Mouse (Mus musculus) layer of hippocampus, postnatal 10 days (tissue): ENCODE measurements around the gene Gtf2h1. TPM values are rescaled to one million over a fixed set of nuclear protein-coding genes. Genes with fewer than 3 reads are reported as not detected.

Experiments used
- DNase-seq, 2 experiments: peaks; one replicate each; pipeline ENCODE4 v3.0.0; 2021; ENCODE audit warnings: low spot score in 2 of 2
- total RNA-seq, 2 experiments: library from RNA; stranded (reverse); gene quantifications; 2 replicates each; pipeline ENCODE4 v1.2.3; 2021

Gene Gtf2h1
- total RNA-seq, 2 experiments from 2014 or later = 32.9 to 38.1 TPM

DNA sequence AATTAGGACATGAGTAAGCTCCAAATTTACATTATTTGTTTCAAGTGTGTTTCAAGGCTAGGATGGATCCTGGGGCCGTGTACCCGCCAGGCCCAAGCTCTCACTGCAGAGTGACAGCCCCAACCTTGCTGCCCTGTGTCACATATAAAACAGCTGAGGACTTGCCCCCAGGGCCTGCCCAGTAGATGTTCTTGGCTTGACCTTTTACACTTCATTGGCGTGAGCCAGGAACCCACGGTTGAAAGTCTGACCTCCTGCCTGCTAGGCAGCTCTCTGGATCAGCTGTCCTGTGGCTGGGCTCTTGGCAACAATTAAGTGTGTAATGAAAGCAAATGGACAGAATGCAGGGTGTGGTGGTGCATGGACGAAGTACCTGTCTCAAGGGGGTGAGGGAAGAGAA is 53.4 kb downstream of the Gtf2h1 start:
- no peak for DNase-seq

DNA sequence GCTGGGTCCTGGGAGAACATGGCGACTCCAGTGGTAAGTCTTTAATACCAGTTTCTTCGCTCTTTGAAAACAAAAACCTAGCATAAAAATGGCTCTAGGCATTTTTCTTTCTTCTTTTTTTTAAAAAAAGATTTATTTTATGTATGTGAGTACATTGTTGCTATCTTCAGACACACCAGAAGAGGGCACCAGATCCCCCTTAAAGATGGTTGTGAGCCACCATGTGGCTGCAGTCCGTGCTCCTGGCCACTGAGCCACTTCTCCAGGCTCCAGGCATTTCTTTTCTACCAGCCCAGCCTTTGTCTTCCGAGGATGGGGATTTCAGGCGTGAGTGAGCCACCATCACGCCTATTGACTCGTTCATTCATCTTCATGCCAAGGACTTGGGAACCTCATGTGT is 55.1 kb downstream of the Gtf2h1 start:
- no peak for DNase-seq

DNA sequence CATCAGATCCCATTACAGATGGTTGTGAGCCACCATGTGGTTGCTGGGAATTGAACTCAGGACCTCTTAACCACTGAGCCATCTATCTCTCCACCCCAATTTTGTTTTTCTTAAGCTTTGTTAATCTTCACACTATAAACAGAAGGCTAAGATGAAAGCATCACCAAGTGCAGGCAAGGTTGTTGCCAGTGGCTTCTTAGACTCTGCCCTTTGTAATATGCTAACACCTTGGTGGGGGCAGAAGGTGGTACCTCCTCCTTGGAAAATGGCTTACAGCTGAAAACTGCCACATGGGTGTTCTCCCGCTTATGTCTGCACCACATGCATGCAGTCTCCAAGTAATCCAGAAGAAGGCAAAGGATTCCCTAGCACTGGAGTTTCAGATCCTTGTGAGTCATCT is 56.8 kb downstream of the Gtf2h1 start:
- DNase-seq = no peak

DNA sequence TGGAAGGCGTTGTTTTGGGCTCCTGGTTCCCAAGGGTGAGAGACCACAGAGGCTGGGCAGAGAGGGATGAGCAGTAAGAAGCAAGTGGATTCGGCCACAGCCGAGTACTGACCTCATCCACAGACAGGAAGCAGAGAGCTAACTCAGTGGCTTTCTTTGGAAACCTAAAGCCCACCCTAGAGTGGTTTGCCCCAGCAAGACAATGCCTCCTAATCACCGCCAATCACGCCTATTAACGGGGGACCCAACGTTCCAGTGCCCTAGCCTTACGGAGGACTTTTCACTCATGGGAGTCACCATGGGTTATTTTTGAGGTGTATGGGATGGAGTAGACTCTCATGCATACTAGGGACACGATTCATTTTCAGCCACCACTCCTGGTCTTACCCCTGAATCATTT is 57.5 kb downstream of the Gtf2h1 start:
- DNase-seq = no peak

DNA sequence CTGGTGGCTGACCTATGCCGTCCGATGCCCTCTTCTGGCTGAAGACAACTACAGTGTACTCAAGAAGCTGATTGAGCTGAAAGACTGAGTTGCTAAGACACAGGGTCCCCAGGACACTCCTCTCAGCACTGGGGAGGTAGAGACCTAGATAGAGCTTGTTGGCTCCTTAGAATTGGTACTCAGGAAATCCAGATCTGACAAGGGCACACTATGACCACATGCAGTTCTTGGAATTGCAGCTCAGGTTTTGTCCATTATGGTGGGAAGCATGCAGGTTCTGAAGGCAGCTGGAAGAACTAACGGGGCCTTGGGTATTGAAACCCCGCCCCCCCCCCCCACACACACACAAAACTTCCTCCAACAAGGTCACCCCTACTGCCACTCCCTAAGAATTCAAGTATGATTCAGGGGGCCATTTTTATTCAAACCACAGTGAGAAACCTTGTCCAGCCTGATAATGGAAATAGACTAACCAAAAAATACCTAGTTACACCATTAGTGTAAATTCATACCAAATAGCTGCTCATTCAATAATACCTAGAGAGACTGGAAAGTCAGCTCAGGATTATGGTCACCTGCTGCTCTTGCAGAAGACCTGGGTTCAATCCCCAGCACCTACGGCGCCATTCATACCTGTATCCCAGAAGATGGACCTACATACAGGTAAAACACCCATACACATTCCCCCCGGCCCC is 60.1 kb downstream of the Gtf2h1 start:
- DNase-seq = no peak

DNA sequence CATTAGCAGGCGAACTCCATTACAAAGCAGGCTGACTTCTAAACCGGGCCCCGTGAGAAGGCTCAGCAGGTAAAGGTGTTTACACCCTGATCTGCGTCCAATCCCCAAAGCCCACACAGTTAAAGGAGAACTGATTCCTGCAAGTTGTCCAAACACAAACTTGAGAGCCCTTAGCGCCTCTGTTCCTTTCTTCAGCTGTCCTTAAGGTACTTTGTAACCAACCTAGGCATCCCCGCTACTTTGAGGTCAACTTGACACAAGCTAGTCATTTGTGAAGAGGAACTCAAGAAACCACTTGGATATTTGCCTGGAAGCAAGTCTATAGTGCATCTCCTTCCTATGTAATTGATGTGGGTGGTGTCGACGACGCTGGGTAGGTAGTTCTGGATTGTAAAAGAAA is 61.5 kb downstream of the Gtf2h1 start:
- DNase-seq = no peak

DNA sequence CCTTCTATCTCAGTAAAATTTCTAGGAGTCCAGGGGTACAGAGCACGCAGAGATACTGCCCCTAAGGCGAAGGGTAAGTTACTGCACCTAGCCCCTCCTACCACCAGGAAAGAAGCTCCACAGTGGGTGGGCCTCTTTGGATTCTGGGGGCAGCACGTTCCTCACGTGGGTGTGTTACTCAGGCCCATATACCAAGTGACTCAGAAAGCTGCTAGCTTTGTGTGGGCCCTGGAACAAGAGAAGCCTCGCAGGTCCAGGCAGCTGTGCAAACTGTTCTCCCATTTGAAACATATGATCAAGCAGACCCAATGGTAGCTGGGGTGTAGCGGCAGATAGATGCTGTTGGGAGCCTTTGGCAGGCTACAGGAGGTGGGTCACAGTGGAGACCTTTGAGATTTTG is 63.1 kb downstream of the Gtf2h1 start:
- no peak for DNase-seq

DNA sequence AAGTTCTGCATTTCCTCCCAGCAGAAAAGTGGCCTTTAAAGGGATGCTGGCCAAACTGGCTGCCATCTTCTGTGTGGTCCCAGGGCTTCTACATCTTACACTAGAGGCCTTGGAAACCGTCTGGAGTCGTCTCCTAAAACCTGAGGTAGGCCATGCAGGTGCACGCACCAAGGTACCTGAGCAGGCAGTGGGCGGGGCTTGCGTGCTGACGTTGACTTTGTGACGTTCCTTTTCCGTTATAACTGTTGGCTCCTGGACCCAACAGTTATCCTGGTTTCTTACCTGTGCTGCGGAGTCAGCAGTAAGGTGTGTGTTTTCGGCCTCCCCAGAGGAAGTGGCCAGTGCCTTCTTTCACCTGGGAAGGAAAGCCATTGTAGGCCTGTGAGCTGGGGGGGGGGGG is 65.1 kb downstream of the Gtf2h1 start, which contains the start of gene Ldhc:
TSS of gene Ldhc (plus strand) at position 208 of the 400 bp plus-strand sequence.
- no peak for DNase-seq

DNA sequence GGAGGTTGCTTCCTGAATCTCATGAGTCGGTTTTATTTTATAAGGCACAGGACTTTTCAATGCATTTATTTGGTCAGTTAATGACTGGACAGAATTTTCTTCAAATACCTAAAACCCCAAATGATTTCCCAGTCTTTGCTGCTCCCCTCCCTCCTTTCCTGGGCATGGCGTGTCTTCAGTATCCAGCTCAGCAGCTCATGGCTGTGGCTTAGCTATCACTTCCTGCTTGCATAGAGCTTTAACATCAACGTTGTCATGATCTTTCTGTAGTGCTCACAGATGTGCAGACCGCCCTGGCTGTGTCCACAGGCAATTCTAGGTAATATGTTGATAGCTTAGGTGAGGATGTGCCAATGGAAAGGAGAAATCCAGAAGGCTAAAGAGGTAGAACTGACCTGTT is 76.1 kb downstream of the Gtf2h1 start:
- no peak for DNase-seq

Other genes starting within 250 kb of the Gtf2h1 start
- gene Sergef, start 156.3 kb upstream of the Gtf2h1 start, total RNA-seq = 10 to 100 TPM; 50.5 to 55.9 TPM
- under 1 TPM; 0.50 to 0.56 TPM for gene Tph1, start 123.6 kb upstream of the Gtf2h1 start, total RNA-seq
- 10 to 100 TPM; 10.3 to 10.5 TPM for gene Saal1, start 85.4 kb upstream of the Gtf2h1 start, total RNA-seq
- gene Saa3, start 80.4 kb upstream of the Gtf2h1 start, total RNA-seq = under 1 TPM in 1 of 2 experiments, not detected in 1; 0.16 TPM
- gene Saa4, start 63.5 kb upstream of the Gtf2h1 start, total RNA-seq = not detected
- not detected for gene Saa1, start 53.1 kb upstream of the Gtf2h1 start, total RNA-seq
- not detected for gene Saa2, start 44.3 kb upstream of the Gtf2h1 start, total RNA-seq
- 10 to 100 TPM; 15.4 to 21.7 TPM for gene Hps5, start within 50 bp of the Gtf2h1 start, total RNA-seq
- 100 to 1,000 TPM; 430 to 445 TPM for gene Ldha, start 45.4 kb downstream of the Gtf2h1 start, total RNA-seq
- gene Ldhc, start 65.1 kb downstream of the Gtf2h1 start, total RNA-seq = not detected
- gene Tsg101, start 123.9 kb downstream of the Gtf2h1 start, total RNA-seq = 100 to 1,000 TPM in 1 of 2 experiments, 10 to 100 TPM in 1; 99.9 to 104 TPM
- 10 to 100 TPM; 11.4 TPM for gene Uevld, start 162.4 kb downstream of the Gtf2h1 start, total RNA-seq
- gene Gm9999, start 187.5 kb downstream of the Gtf2h1 start, total RNA-seq = not detected
- gene Spty2d1, start 212.3 kb downstream of the Gtf2h1 start, total RNA-seq = 10 to 100 TPM; 11.0 TPM